Mouse (Mus musculus) cerebellum, adult 18-20 months (tissue): ENCODE data around the gene Icam5.
A peak's percentile ranks its signal among the peaks of the same experiment; 100 is the strongest.
"Not testable (repeated sequence)": the region's sequence is repeated elsewhere in the genome, so short reads cannot be mapped to it uniquely, and the experiment has no call there.

Experiments used
- DNase-seq, 2 experiments: peaks; one replicate each; pipeline ENCODE4 v3.0.0; 2021

Icam5 gene

GRCm38 (mm10) chr9:21031896-21032351, at the start of gene Icam5:
Gene Icam5 (plus strand): TSS chr9:21032073.
- peak; percentile 15 to 31 for DNase-seq

- no peak for DNase-seq
These were observed 49.7 kb upstream of the Icam5 start for GRCm38 (mm10) chr9:20982171-20982570.

GRCm38 (mm10) chr9:20983169-20983568, 48.7 kb upstream of the Icam5 start:
- no peak for DNase-seq

- no peak for DNase-seq
These were observed 44.8 kb upstream of the Icam5 start for GRCm38 (mm10) chr9:20986952-20987686.

- DNase-seq: no peak
These were observed 43.9 kb upstream of the Icam5 start for GRCm38 (mm10) chr9:20987953-20988352.

- peak in 1 of 2 experiments; percentile 17 for DNase-seq
These were observed 41.0 kb upstream of the Icam5 start for GRCm38 (mm10) chr9:20990861-20991260.

- no peak for DNase-seq
These were observed 40.3 kb upstream of the Icam5 start for GRCm38 (mm10) chr9:20991587-20991986.

GRCm38 (mm10) chr9:20993165-20993898, 38.5 kb upstream of the Icam5 start:
- DNase-seq: no peak

- no peak for DNase-seq
These were observed 36.8 kb upstream of the Icam5 start for GRCm38 (mm10) chr9:20995069-20995468.

- DNase-seq: no peak
These were observed 34.8 kb upstream of the Icam5 start for GRCm38 (mm10) chr9:20997065-20997464.

GRCm38 (mm10) chr9:20998337-20998736, 33.5 kb upstream of the Icam5 start:
- DNase-seq: not testable (repeated sequence)

GRCm38 (mm10) chr9:21000811-21001210, 31.1 kb upstream of the Icam5 start:
- DNase-seq: no peak

- no peak for DNase-seq
These were observed 30.1 kb upstream of the Icam5 start for GRCm38 (mm10) chr9:21001651-21002200.

GRCm38 (mm10) chr9:21002270-21002626, 29.6 kb upstream of the Icam5 start:
- DNase-seq: no peak

GRCm38 (mm10) chr9:21002627-21003551, 29.0 kb upstream of the Icam5 start, which contains the start of gene Mrpl4:
Gene Mrpl4 (plus strand): TSS chr9:21002738.
- peak; percentile 89 to 94 for DNase-seq

GRCm38 (mm10) chr9:21007313-21007952, 24.4 kb upstream of the Icam5 start:
- no peak for DNase-seq

- no peak for DNase-seq
These were observed 23.9 kb upstream of the Icam5 start for GRCm38 (mm10) chr9:21008007-21008406.

- no peak for DNase-seq
These were observed 21.5 kb upstream of the Icam5 start for GRCm38 (mm10) chr9:21010362-21010761.

GRCm38 (mm10) chr9:21010939-21011541, 20.8 kb upstream of the Icam5 start:
- not testable (repeated sequence) for DNase-seq

GRCm38 (mm10) chr9:21011846-21012312, 20.0 kb upstream of the Icam5 start:
- DNase-seq: no peak

GRCm38 (mm10) chr9:21012368-21012767, 19.5 kb upstream of the Icam5 start:
- DNase-seq: no peak
